Mouse (Mus musculus) kidney, postnatal 0 days (tissue): Measurements from ENCODE around the gene Rint1. TPM values are rescaled to one million over a fixed set of nuclear protein-coding genes. Genes with fewer than 3 reads are reported as not detected.

Source experiments
- ATAC-seq: fragments of 200-750 bp; cut with Nextera tagmentation; replicated peaks from 2 replicates; pipeline ENCODE4 v1.8.0; 2017; ENCODE audit warnings: low read depth, moderate number of reproducible peaks, moderate TSS enrichment, moderate library complexity; ENCODE audit not compliant: low FRiP score
- DNase-seq: peaks from one replicate; pipeline ENCODE4 v3.0.0-alpha.2; 2016; ENCODE audit warnings: low spot score
- H3K27ac ChIP-seq: fragments of 300-500 bp; sonication (generic); 2 replicates; pipeline ENCODE4 v1.5.1; 2014; ENCODE audit warnings: mild to moderate bottlenecking
- H3K27me3 ChIP-seq: fragments of 300-500 bp; sonication (generic); 2 replicates; pipeline ENCODE4 v1.6.1; 2014; ENCODE audit warnings: low read length, mixed read lengths; ENCODE audit not compliant: insufficient read depth
- H3K36me3 ChIP-seq: fragments of 300-500 bp; sonication (generic); 2 replicates; pipeline ENCODE4 v1.6.1; 2014; ENCODE audit warnings: low read length, mixed read lengths; ENCODE audit not compliant: insufficient read depth
- H3K4me1 ChIP-seq: fragments of 300-500 bp; sonication (generic); replicated peaks from 2 replicates; pipeline ENCODE4 v1.6.1; 2014; ENCODE audit warnings: antibody characterized with exemption, low read length, mixed read lengths; ENCODE audit not compliant: insufficient read depth
- H3K4me2 ChIP-seq: fragments of 300-500 bp; sonication (generic); 2 replicates; pipeline ENCODE4 v1.6.1; 2014; ENCODE audit warnings: mild to moderate bottlenecking, low read length, moderate library complexity, mixed read lengths
- H3K4me3 ChIP-seq: fragments of 300-500 bp; sonication (generic); replicated peaks from 2 replicates; pipeline ENCODE4 v1.5.1; 2014; ENCODE audit warnings: low read depth, low read length
- H3K9ac ChIP-seq: fragments of 300-500 bp; sonication (generic); 2 replicates; pipeline ENCODE4 v1.6.1; 2014; ENCODE audit warnings: low read depth, low read length
- H3K9me3 ChIP-seq: fragments of 300-500 bp; sonication (generic); replicated peaks from 2 replicates; pipeline ENCODE4 v1.6.1; 2016; ENCODE audit warnings: low read length, inconsistent platforms, mixed read lengths
- CTCF ChIP-seq: IDR thresholded peaks from 2 replicates; pipeline ENCODE4 v1.5.1; 2016; ENCODE audit warnings: antibody characterized with exemption, low read depth, mild to moderate bottlenecking, moderate library complexity
- WGBS: fragments of 180-500 bp; shearing (Covaris S2); extraction: QIAGEN DNeasy Blood & Tissue Kit; methylation state at CpG from one replicate; pipeline ENCODE4 v1.1.7; 2014; 5-methylcytosine and 5-hydroxymethylcytosine counted together
- polyA plus RNA-seq: library from polyadenylated mRNA; unstranded; fragments of >200 nt; fragmentation: Nextera tagmentation; extraction: Ambion mirVana; gene quantifications from 2 replicates; pipeline ENCODE4 v1.2.1, GENCODE M21; 2015

The Rint1 gene
- polyA plus RNA-seq, 1 experiment from 2014 or later: 26.8 TPM

- Histone ChIP-seq H3K9me3 (no peaks in the 10 kb centered on the region), H3K27ac (no peak overlapping the region), H3K36me3 (0 out of 2 replicates have a peak, but pooled peaks cover 3% of the 10 kb centered on the region), H3K4me2 (peak overlapping the region; percentile 85), H3K27me3 (no peaks in the 10 kb centered on the region), H3K9ac (no peak overlapping the region), H3K4me3 (peak overlapping the region; percentile 86), H3K4me1 (no peaks in the 10 kb centered on the region)
- TF ChIP-seq CTCF: no peak
- ATAC-seq (no peak), DNase-seq (peak; percentile 10)
- 43% methylated on average over 8 of the region's 8 CpGs for WGBS
These were observed 5.3 kb upstream of the Rint1 start for GRCm38 (mm10) chr5:23782051-23782810.

GRCm38 (mm10) chr5:23782931-23783877 lies 4.3 kb upstream of the Rint1 start, which contains the start of gene Pus7:
Pus7 (minus strand) TSS chr5:23783711.
- ATAC-seq (peak; percentile 91), DNase-seq (peak; percentile 90)
- Histone ChIP-seq H3K4me3 (peak within 1 kb of the TSS; percentile 86), H3K4me1 (no peaks in the 10 kb centered on the region), H3K4me2 (peak within 1 kb of the TSS; percentile 85), H3K36me3 (no peaks in the 10 kb centered on the region), H3K9me3 (no peaks in the 10 kb centered on the region), H3K27me3 (no peaks in the 10 kb centered on the region), H3K27ac (peak within 1 kb of the TSS; percentile 48), H3K9ac (peak within 1 kb of the TSS; percentile 83)
- WGBS: under 1% methylated on average over 60 of the region's 86 CpGs
- TF ChIP-seq CTCF: no peak

- ATAC-seq (no peak), DNase-seq (no peak)
- no peaks in the 10 kb centered on the region for H3K4me1 ChIP-seq
- H3K4me2 ChIP-seq: peak overlapping the region; percentile 73
- no peaks in the 10 kb centered on the region for H3K36me3 ChIP-seq
- H3K4me3 ChIP-seq: peak overlapping the region; percentile 91
- 33% methylated on average over 3 of the region's 3 CpGs for WGBS
- peak overlapping the region; percentile 83 for H3K9ac ChIP-seq
- no peak for TF ChIP-seq CTCF
- no peaks in the 10 kb centered on the region for H3K27me3 ChIP-seq
- no peak overlapping the region for H3K27ac ChIP-seq
- H3K9me3 ChIP-seq: no peaks in the 10 kb centered on the region
These were observed 899 bp downstream of the Rint1 start for GRCm38 (mm10) chr5:23788390-23788830.

GRCm38 (mm10) chr5:23789078-23789612 lies 1.6 kb downstream of the Rint1 start:
- H3K4me2 ChIP-seq: no peak overlapping the region
- no peak overlapping the region for H3K27ac ChIP-seq
- H3K9ac ChIP-seq: no peak overlapping the region
- ATAC-seq: no peak
- no peaks in the 10 kb centered on the region for H3K4me1 ChIP-seq
- no peak overlapping the region for H3K4me3 ChIP-seq
- TF ChIP-seq CTCF: 0 out of 2 replicates have a peak, but pooled peaks have one; percentile 7
- no peaks in the 10 kb centered on the region for H3K27me3 ChIP-seq
- H3K9me3 ChIP-seq: no peaks in the 10 kb centered on the region
- WGBS: 76% methylated on average over 4 of the region's 4 CpGs
- DNase-seq: no peak
- H3K36me3 ChIP-seq: peaks cover 4% of the 10 kb centered on the region; the same call in 1 of the 2 replicates

- Histone ChIP-seq H3K4me1 (no peaks in the 10 kb centered on the region), H3K27me3 (no peaks in the 10 kb centered on the region), H3K36me3 (peaks cover 22% of the 10 kb centered on the region), H3K4me3 (no peak overlapping the region), H3K9me3 (no peaks in the 10 kb centered on the region), H3K27ac (no peak overlapping the region), H3K4me2 (no peak overlapping the region), H3K9ac (no peak overlapping the region)
- no peak for DNase-seq
- TF ChIP-seq CTCF: no peak
- no peak for ATAC-seq
- WGBS: 92% methylated on average over 2 of the region's 2 CpGs
These were observed 5.2 kb downstream of the Rint1 start for GRCm38 (mm10) chr5:23792726-23793125.

- Histone ChIP-seq H3K9me3 (no peaks in the 10 kb centered on the region), H3K27me3 (no peaks in the 10 kb centered on the region), H3K36me3 (peaks cover 61% of the 10 kb centered on the region), H3K9ac (no peak overlapping the region), H3K27ac (no peak overlapping the region), H3K4me3 (no peak overlapping the region), H3K4me1 (no peaks in the 10 kb centered on the region), H3K4me2 (no peak overlapping the region)
- TF ChIP-seq CTCF: no peak
- DNase-seq: peak; percentile 8
- peak; percentile 78 for ATAC-seq
- WGBS: 51% methylated on average over 5 of the region's 5 CpGs
These were observed 27.3 kb downstream of the Rint1 start for GRCm38 (mm10) chr5:23814841-23815240.
